Mouse (Mus musculus) heart, adult 9 months (tissue): ENCODE measurements around the gene Znrf4.

Experiments used
- DNase-seq, 2 experiments: peaks; one replicate each; pipeline ENCODE4 v3.0.0; 2022; ENCODE audit warnings: low spot score in 2 of 2

Gene Znrf4

GRCm38 (mm10) chr17:56512310-56512709, at the start of gene Znrf4:
Gene Znrf4 (minus strand): TSS chr17:56512431.
- DNase-seq: no peak

GRCm38 (mm10) chr17:56561866-56562265, 49.6 kb upstream of the Znrf4 start:
- no peak for DNase-seq

- DNase-seq: no peak
These were observed 47.9 kb upstream of the Znrf4 start for GRCm38 (mm10) chr17:56560131-56560530.

GRCm38 (mm10) chr17:56559386-56559785, 47.2 kb upstream of the Znrf4 start:
- DNase-seq: no peak

DNA sequence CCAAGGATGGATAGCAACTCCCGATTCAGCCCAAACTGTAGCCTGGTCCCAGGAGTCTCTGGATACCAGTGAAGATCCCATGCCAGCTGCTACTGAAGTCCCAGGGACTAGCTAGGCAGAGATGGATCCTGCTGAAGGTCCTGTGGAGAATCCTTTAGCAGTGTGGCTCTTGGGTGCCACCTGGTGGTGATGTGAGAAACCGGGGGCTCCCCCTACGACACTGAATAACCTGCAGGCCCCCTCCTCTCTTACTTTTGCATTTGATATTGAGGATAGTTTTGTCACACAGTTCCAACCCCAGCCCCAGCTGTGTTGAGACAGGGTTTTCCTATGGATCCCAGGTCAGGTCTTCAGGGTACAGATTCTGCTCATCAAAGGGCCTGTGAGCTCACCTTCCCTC, 46.2 kb upstream of the Znrf4 start:
- peak; percentile 32 to 36 for DNase-seq

GRCm38 (mm10) chr17:56554122-56554551, 41.9 kb upstream of the Znrf4 start, which contains the start of gene Gm20219:
Gene Gm20219 (minus strand): TSS chr17:56554387.
- DNase-seq: no peak

DNA sequence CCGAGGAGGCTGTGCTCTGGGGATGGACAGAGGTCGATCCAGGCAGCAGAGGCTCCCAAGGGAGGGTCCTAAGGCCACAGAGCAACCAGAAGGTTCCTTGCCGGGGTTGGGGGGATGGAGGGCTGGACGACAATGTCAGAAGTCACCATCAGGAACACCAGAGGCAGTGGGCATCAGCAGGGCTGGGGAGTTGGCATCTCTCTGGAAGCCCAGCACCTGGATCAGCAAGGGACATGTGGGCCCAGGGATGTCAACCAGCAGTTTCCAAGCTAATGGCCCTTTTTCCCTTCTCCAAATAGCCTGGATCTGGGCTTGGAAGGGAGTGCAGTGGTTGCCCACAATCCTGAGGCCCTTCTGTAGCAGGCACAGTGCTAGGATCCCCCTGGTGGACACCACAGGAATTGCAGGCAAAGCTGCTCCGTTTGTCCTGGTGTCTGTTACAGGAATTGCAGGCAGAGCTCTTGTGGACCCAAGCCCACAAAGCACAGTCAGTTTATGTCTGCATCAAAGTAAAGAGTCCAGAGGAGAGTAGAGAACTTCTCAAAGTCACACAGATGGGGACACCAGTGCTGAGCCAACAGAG, 40.6 kb upstream of the Znrf4 start:
- DNase-seq: peak; percentile 25 to 43

DNA sequence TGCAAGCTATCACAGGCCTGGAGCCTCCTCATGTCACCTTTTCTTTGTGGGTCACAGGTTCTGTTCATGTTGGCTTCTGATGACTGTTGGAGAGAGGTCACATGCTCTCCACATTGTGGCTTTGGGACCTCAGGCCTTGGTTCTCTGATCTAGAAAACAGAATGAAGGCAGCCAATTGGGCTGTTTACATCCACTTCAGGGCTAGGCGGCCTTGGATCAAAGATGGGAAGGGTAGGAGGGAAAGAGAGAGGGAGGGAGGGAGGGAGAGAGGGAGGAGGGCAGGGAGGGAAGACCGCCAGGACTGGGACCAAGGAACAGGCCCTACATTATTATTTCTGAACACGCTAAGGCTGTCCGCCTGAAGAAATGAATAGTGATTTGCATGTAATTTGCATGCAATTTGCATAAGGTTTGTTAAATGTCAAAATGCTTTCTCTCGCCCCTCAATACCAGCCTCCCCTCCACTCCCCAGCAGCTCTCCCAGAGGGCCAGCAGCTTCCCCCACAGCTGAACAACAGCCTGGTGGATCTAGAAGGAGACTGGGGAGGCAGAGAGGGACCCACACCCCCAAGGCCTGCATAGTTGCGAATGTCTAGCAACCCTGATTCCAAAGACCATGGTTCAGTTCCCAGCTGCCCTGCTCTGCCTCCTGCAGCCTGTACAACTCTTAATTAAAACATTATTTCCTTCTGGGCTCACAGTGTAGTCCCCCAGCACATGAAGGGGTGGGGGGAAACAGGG, 39.8 kb upstream of the Znrf4 start:
- no peak for DNase-seq

GRCm38 (mm10) chr17:56550784-56551475, 38.7 kb upstream of the Znrf4 start:
- no peak for DNase-seq

GRCm38 (mm10) chr17:56548605-56549105, 36.4 kb upstream of the Znrf4 start:
- DNase-seq: no peak

DNA sequence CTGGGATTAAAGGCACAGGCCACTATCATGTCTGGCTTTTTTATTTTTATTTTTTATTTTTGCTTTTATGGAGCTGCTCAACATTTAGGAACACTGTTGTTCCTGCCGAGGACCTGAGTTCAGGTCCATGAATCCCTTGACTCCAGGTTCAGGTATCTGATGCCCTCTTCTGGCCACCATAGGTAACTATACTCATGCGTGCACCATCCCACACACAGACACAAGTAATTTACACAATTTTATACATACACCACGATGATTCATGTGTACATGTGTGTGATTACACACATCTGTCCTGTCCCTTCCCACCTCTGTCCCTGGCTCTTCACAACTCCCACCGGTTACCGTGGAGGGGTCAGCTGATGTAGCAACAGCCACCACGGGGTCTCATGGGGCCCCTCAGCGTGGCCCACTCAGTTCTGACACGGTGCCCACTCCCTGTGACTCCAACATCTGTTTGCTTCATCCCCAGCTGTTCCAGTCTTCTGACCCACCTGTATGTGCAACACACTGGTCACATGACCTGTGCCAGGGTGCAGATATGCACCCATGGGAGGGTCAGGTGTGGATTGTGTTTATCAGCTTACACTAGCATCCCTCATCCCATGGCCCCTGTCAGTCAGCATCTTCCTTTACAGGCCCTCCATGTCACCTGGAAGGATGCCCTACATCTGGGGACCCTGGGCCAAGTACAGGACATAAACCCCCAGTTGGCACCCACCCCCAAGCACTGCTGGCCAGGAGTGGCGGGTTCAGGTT, 35.8 kb upstream of the Znrf4 start:
- DNase-seq: no peak

GRCm38 (mm10) chr17:56547116-56547845, 35.0 kb upstream of the Znrf4 start:
- peak in 1 of 2 experiments; percentile 25 for DNase-seq

DNA sequence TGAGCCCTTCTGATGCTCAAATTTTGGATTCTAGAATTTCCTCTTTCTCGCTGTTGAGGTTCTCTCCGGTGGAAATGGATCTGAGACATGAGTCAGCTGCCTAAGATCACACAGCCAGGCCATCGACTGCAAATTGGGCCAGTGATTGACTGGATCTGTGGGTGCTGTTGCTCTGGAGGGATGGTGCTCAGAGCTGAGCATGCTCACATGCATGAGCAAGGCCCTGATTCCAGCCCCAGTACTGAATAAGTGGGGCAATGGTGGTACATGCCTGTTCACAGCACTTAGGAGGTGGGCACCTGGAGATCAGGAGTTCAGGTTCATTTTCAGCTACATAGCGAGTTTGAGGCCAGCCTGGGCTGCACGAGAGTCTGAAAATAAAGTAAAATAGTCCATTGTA, 34.3 kb upstream of the Znrf4 start:
- DNase-seq: no peak

DNA sequence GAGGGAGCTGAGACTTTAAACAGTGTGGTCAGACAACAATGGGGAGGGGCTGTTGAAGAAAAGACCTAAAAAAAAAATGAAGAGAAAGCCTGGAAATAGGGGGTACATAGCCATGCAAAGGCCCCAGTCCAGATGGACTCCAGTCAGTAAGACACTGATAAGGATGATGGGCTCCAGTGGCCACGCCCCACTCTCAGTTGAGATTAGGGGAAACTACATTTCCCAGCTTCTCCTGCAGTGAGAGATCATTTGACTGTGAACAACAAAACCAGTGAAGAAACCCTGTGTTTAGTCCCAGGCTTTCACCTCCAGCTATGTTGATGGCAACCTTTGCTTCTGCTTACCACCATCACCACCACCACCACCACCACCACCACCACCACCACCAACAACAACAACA, 33.7 kb upstream of the Znrf4 start:
- no peak for DNase-seq

- no peak for DNase-seq
These were observed 32.6 kb upstream of the Znrf4 start for GRCm38 (mm10) chr17:56544699-56545387.

DNA sequence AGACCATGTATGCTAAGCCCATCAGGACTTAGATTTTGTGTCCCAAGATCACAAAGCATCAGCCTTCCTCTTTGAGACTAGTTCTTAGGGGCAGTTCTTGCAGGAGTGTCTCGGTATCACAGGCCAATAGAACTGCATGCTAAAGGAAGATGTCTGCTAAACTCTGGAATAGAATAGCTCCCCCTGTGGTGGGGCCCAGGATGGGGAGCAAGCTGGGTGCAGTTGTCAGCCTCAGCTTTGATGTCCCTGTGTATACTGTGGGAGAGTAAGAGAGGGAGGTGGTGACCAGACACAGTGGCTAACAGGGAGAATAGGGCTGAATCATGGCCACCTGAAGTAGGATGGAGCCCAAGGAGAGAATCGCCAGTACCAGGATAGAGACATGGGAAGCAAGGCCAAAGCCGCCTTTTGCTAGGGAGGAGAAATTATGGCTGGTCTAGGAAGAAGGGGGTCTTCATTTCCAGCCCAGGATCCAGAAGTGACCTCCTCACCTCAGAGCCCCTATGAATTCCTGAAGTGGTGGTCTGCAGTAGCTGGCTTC, 31.5 kb upstream of the Znrf4 start:
- no peak for DNase-seq

DNA sequence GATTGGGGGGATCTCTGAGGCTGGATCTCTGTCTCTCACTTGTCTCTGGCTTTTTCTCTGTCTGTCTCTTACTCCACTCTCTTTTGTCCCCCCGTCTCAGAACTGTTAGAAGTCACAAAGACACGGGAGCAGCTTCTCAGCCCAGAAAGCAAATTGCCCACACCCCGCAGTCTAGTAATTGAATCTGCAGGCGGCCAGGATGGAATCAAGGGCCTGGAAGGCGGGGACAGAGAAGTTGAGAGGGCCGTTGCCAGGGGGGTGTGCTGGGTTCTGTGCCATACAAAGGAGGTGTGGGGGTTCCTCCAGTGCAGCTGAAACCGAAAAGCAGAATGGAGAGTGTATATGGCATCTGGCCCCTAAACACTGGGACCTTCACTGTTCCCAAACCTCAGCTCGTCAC, 30.5 kb upstream of the Znrf4 start:
- DNase-seq: no peak

- DNase-seq: no peak
These were observed 28.3 kb upstream of the Znrf4 start for GRCm38 (mm10) chr17:56540562-56540975.

DNA sequence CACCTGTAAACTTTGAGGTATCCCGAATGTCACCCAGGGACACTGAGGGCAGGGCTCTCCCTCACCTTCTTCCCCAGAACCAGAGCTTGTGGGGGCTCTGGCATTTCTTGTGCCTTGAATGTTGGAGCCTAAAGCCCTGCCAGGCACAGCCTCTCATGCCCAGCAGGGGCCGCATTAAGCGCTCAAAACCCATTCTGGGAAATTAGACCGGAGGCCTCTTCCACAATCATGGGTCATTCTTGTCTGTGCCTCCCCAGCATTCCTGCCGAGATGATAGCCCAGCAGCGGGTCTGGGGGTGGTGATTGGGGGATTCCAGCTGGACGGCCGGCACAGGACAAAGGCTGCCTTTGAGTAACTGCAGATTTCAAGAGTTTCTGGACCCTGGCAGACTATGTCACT, 25.7 kb upstream of the Znrf4 start:
- no peak for DNase-seq

DNA sequence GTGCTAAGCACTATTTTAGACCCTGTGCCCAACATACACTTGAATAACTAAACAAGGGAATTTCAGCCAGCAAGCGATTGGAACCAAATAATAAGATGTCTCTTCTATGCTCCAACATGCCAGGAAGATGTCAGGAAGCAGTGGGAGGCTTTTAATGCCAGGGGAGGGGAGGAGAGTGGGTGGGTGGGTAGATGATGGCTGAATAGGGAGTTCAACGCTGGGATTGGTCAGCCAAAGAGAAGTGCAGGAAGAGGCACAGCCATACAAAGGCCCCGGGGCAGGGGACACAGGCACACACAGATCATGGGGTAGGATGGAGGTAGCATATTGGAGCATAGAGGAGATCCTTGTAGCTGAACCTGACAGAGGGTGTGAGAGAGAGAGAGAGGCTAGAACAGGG, 24.6 kb upstream of the Znrf4 start:
- DNase-seq: no peak
